Mouse (Mus musculus): ENCODE measurements around the gene Snx4.

- no peak for TF ChIP-seq POLR2A (IDR thresholded peaks at IDR 0.05; ENCODE audit: insufficient read length, low read depth)
- TF ChIP-seq CEBPB (IDR thresholded peaks at IDR 0.05; ENCODE audit: insufficient read depth, poor library complexity, severe bottlenecking): no peak
- no peak for TF ChIP-seq POLR2AphosphoS2 (IDR thresholded peaks at IDR 0.05; ENCODE audit: insufficient read length, low read depth)
- no peak for TF ChIP-seq USF1 (IDR thresholded peaks at IDR 0.05; ENCODE audit: low read depth)
- TF ChIP-seq MYOD1 (IDR thresholded peaks at IDR 0.05; ENCODE audit: control insufficient read depth in 1 of 3, insufficient read length in 2 of 3, low read depth in 2 of 3): no peak
- no peak for TF ChIP-seq MAX (IDR thresholded peaks at IDR 0.05; ENCODE audit: low read depth)
- no peak for TF ChIP-seq E2F4 (IDR thresholded peaks at IDR 0.05; ENCODE audit: insufficient read depth)
- TF ChIP-seq SRF (IDR thresholded peaks at IDR 0.05; ENCODE audit: control insufficient read depth, insufficient read length, low read depth): no peak
- no peak for TF ChIP-seq REST (IDR thresholded peaks at IDR 0.05; ENCODE audit: insufficient read depth, insufficient read length)
- no peak for TF ChIP-seq MYOG (IDR thresholded peaks at IDR 0.05; ENCODE audit: control insufficient read depth in 1 of 3, insufficient read depth in 1 of 3, insufficient read length in 2 of 3, low read depth in 2 of 3)
- TF ChIP-seq TCF3 (IDR thresholded peaks at IDR 0.05; ENCODE audit: insufficient read length, low read depth): no peak
- no peak for TF ChIP-seq TCF12 (IDR thresholded peaks at IDR 0.05; ENCODE audit: insufficient read depth, poor library complexity, severe bottlenecking)
Observed at GRCm38 (mm10) chr16:33250651-33251120, 556 bp upstream of the Snx4 start.
